Mouse (Mus musculus) thymus, adult 2 months (tissue): ENCODE measurements around the gene Gm10718.
"Not testable (repeated sequence)": the region's sequence is repeated elsewhere in the genome, so short reads cannot be mapped to it uniquely, and the experiment has no call there.

Source experiments
- CTCF ChIP-seq: fragments of 200-500 bp; IDR thresholded peaks from 2 replicates; pipeline ENCODE4 v1.5.1; 2012; ENCODE audit warnings: mild to moderate bottlenecking, control low read depth, low read length, moderate library complexity, borderline replicate concordance; ENCODE audit not compliant: control insufficient read depth, poor library complexity, insufficient read depth; ENCODE audit errors: extremely low read depth
- POLR2A ChIP-seq: fragments of 200-500 bp; IDR thresholded peaks from 2 replicates; pipeline ENCODE4 v1.6.1; 2012; ENCODE audit warnings: mild to moderate bottlenecking, low read length, control low read depth, moderate library complexity; ENCODE audit not compliant: control insufficient read depth, poor library complexity, insufficient read depth; ENCODE audit errors: extremely low read depth

DNA sequence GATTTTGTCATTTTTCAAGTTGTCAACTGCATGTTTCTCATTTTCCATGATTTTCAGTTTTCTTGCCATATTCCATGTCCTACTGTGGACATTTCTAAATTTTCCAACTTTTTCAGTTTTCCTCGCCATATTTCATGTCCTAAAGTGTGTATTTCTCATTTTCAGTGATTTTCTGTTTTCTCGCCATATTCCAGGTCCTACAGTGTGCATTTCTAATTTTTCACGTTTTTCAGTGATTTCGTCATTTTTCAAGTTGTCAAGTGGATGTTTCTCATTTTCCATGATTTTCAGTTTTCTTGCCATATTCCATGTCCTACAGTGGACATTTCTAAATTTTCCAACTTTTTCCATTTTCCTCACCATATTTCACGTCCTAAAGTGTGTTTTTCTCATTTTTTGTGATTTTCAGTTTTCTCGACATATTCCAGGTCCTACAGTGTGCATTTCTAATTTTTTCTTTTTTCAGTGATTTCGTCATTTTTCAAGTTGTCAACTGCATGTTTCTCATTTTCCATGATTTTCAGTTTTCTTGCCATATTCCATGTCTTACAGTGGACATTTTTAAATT is 11.2 kb upstream of the Gm10718 start:
- TF ChIP-seq CTCF, POLR2A: not testable (repeated sequence)
